Mouse (Mus musculus) kidney, adult 9 months (tissue): ENCODE results near the gene Bcorl1.

ENCODE experiments used
- DNase-seq: peaks from one replicate; pipeline ENCODE4 v3.0.0; 2022

Bcorl1 gene

DNA sequence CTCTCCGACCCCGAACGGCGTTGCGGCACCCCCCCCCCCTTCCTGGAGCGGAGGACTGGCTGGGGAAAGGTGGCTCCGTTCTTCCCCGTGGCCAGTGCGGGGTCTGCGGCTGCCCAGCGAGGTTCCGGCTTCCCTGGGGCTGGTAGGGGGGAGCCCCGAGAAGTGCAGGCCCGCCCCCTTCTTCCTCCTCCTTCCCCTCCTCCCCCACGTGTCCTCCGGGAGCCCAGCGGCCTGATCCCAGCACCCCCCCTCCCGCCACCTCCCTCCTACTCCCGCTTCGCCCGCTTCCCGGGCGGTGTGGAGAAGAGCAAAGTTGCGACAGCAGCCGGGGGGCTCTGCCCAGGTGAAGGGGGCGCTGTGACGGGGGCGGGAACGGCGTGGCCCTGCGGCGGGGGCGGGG lies at the start of gene Bcorl1:
Bcorl1 (plus strand) TSS at position 218 of the 400 bp plus-strand sequence.
- DNase-seq, result peak; percentile 48

DNA sequence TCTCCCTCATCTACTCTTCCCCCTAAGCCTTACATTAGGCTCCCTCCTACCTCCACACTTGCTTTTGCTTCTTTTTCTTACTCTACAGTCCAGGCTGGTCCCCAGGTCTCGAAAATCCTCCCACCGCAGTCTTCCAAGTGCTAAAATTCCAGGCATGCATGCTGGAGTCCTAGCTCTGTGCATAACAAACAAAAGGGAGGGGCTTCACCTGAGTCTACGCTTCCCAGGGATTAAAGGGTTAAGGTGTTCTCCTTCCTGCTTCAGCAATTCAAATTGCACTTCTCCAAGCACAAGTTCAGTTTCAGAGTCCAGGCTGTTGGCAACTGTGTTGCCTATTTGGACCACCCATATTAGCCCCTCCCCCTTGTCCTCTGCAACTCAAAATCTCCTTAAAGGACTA lies 49.7 kb upstream of the Bcorl1 start:
- peak; percentile 42 for DNase-seq

DNA sequence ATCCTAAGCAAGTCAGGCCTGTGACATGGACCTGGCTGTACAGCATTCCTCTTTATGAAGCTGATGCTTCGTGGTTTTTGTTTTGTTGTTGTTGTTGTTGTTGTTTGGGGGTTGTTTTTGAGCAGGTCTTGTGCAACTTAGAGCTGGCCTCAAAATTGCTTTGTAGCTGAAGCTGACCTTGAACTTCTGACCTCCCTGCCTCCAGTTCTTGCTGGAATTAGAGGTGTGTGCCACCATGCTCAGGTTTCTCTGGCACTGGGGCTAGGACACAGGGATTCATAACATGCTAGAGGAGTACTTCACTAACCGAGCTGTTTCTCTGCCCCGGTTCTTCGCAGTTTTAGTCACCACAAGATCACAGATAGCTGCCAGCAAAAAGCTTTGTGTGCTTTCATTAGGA lies 35.8 kb upstream of the Bcorl1 start:
- no peak for DNase-seq

DNA sequence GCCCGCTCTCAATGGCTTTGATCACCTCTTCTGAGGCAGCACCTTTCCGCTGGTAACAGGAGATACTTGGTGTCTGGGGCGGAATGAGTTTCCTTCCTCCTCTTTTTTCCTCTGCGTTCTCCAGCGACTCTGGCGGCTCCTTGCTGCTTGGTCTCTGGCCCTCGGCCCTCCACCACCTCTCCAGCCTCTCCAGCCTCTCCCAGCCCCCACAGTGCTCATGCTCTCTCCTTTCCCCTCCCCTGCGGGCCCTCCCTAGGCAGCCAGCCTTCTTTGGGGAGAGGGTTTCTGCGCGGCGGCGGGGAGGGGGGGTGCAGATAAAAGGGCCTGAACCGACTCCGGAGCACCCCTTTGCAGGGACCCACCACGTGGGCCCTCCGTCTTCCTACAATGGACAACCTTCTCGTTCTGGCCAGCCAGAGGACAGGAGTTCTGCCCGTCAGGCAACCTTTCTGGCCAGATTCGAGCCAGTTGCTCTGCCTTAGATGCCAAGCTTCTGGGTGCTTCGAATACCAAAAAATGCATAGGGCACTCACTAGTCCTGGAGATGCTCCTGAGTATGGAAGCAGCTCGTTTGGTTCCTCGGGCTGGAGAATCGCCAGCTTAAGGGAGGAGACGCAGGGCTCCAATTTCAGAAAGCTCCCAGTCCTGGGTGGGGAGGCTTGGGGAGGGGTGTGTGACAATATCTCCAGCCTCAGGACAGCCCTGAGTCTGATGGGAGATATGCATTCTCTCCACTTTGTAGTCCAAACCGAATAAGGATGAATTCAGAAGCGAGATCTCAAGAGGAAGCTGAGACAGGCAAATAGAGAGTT lies 30.2 kb upstream of the Bcorl1 start:
- no peak for DNase-seq

DNA sequence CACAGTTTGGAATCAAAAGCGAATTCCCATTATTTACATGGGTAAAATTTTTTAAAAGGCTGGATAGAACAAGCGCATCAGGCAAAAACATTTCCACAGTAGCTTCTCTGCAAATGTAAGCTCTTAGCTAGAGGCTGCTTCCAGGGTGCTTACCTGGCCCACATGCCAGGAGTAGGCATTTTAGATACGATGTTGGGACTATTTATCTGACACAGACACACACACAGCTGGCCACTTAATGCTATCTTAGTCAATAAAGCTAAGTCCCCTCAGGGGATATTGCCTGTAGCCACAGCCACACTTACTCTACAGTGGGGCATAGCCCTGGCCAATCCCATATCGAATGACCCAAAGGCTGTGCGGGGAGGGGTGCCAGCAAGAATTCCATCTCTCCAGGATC lies 29.4 kb upstream of the Bcorl1 start:
- DNase-seq, result no peak

DNA sequence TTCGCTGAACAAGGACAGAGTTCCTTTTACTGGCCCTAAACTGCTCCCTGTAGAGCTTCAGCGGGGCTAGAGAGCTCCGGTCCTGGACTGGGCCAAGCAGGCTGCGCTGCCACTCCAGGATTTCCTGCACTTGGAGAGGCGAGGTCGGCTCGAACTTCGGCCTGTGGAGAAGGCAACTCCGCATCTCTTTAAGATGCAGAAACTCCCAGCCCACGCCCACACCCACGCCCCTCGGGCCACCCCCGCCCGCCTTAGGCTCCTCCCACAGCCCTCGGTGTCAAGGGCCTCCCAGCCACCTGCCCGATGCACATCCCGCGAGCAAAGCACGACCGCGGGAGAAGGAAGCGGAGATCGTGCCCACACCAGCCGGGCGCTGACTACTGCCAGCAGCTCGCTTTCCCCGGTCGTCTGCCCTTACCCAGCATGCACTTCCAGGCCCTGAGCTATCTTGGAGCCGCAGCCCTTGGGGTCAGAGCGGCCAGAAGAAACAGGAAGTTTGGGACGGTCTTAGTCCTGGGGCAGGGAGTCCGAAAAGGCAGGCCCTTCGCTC lies 26.6 kb upstream of the Bcorl1 start:
- DNase-seq, result peak; percentile 89

DNA sequence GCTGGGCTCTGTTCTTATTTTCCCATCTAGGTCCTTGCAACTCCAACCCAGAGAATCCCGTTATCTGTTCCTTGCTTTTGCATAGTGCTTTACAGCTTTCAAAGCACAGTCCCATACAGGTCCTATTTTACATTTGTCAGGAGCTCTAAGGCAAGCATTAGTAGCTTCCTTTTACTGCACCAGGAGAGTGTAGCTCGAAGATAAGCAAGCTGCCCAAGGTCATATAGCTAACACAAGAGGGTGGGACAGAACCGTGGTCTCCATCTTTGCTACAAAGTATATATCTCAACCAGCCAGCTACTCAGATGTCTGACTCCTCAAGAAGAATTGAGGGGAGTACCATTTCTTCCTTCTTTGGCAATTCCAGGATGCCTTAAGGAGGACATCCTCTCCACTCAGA lies 23.7 kb upstream of the Bcorl1 start:
- no peak for DNase-seq

DNA sequence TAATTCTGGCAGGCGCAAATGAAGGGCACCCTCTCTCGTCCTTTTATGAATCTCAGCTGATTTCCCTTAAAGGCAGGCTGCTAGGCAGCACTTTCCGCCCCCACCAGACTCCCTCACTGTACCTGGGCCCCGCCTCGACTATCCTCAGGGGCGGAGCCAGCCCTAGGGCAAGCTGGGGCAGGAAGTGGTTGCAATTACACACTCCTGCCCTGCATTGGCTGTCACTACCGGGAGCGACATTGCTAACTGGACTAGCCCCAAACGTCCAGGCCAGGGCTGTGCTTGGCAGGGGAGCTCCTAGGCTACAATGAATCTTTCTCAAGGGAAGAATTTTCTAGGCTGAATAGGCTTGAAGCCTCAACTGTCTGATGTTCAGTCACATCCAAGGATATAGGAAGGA lies 23.0 kb upstream of the Bcorl1 start:
- DNase-seq, result peak; percentile 7

DNA sequence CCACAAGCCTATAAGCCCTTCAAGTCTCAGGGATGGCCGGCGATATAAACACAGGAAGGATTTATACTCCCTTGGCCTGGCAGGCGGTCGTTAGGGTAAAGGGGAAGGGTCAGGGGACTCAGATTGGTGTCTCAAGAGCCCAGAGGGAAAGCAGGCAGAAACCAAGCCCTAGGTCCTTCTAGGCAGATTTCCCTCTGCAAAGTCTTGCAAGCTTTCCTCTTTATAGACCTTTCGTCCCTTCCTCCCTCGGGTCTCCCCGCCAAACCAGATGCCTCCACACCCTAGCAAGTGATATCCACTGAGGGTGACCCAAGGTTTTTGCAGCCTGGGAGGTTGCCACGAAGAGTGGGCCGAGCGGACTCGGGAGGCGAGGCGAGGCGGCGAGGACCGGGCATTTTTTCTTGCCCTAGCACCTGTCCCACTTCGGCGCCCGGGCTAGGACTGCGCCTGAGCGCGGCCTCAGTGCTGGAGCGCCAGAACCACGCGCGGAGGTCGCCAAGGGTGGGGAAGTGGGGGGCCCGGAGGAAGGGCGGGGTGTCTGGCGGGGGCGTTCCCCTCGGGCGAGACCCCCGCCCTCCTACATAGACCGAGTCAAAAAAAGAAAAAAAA lies 613 bp upstream of the Bcorl1 start:
- peak; percentile 11 for DNase-seq

DNA sequence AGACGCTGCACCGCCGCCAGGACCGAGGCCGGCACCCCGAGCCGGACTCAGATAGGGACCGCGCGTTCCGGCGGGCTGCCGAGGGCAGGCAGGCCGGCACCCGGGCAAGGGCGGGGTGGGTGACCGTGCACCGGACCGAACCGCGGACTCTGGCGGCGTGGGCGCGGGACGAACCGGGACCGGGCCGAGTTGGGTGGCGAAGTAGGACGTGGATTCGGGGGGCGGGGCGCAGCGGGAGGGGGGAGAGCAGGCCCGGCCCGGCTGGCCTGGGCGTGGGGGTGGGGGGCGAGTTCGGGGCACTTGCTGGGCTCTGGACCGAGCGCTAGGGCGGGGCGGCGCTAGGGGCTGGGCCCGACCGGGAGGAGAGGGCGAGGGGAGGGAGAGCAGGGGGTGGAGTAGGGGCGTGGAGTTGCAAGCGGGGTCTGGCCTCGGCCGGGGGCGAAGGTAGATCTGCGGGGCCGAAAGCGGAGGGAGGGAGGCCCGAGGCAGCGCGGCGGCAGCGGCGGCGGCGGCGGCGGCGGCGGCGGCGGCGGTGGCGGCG lies 533 bp downstream of the Bcorl1 start:
- DNase-seq, result peak; percentile 67

DNA sequence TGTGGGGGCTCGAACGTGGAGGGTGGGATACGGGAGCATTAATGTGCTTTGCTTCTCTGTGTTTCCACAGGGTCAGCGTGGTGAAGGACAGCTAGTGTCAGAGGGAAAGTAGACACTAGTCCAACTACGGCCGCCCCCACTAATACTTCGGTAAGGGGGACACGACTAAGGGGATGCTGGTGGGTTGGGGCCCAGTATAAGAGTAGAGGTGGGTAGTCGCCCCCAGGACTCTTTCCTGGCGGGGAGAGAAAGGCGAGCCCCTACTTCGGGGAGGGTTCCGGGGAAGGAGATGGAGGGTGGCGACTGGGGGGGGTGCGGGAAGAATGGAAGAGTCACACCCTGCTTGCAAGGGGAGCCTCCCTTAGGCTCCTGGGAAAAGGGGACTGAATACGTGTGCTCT lies 1.6 kb downstream of the Bcorl1 start:
- peak; percentile 6 for DNase-seq

DNA sequence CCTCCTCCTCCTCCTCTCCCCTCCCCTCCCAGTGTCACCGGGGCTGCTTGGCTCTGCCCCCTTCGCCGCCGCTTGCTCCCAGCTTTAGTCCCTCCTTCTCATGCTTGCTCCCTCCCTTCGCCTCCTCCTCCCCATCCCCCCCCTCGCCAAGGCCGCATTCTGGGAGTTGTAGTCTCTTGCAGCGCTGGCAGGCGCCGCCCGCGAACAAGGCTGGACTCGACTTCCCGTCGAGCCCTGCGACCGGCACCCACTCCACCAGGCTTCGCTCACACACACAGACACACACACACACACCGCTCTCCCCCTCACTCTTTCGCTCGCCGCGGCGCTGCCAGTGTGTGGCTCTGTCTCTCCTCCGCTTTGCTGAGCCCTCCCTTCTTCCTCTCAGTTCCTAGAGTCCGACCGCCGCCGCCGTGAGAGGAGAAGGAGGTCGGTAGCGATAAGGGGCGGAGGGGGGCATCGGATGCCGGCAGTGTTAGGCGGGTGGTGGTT lies 2.3 kb downstream of the Bcorl1 start:
- DNase-seq, result peak; percentile 90

DNA sequence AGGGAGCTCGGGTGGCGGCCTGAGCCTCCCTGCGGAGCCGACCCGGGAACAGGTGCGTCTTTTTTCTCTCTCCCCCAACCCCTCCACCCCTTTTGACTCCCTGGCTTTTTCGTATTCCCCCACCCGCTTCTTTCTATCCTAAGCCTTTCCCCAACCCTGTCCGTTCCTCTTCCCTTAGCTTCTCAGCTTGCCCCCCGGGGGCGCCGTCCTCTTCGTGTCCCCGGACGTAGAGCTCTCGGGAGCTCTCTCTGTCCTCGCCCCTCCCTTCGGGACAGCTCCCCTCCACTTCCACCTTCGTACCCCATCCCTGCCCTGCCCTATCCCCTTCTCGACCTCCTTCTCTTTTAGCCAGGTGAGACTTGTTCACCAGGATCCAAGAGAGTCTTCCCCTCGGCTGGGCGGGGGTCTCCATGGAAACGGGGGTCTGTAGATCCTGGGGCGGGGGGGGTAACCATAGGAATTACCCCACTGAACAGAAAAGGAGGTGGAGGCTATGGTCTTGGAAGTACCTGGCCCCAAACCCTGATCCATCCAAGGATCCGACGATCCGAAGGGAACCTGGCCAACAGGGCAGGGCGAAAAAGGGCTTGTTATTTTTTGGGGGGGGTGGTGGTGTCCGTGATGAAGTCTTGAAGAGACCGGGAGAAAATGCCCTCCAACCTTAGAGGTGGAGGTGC lies 2.9 kb downstream of the Bcorl1 start:
- peak; percentile 5 for DNase-seq

DNA sequence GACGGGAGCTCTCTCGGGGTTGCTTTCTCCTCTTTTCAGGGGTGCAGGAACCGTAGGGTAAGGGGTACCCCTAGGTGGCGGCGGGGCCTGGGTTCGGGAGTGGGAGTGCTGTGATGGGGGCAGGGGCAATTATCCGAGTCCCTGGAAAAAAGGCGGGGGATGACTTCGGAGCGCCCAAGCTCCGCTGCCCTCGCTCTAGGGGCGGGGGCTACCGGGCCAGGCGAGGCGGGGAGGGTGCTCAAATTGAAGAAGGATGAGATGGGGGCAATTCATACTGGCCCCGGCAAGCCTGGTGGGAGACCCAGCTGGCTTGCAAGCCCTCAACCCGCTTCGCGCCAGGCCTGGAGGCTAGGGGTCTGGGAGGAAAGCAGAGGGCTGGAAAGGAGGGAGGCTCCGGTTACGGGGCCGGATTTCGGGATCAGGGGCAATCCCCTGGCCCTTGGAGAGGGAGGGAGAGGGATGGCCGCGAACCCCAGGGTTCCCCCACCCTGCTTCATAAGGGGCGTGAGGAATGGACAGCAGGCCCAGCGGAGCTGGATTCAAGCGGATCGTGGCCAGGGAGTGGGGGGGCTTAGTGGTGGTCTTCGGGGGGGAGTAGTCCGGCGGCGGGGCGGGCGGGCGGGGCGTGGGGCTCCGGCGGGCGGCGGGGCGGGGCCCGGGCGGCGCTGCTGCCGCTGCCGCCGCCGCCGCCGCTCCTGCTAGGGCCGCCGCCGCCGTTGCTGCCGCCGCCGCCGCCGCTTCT lies 3.7 kb downstream of the Bcorl1 start:
- DNase-seq, result peak; percentile 3

DNA sequence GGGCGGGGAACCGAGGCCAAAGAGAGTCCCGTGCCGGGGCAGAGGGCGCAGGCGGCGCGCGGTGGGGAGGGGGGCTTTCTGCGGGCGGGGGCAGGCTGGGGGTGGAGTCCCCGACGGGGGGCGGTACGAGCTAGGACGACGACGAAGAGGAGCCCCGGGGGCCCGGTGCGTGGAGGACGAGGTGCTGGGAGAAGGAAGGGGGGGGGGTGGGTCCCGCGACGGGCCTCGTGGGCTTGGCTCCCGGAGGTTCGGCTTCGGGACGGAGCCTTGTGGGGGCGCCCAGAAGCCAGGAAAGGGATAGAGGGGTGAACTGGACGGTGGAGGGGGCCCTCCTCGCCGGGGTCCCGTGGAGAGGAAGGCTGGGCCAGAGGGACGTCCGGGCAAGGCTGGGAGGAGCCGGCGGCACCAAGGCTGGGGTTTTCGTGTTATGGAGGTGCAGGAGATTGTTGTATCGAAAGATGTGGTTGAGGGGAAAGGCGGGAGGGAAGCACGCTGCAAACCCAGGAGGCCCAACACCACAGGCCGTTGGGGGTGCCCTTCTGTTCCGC lies 4.3 kb downstream of the Bcorl1 start:
- peak; percentile 8 for DNase-seq

DNA sequence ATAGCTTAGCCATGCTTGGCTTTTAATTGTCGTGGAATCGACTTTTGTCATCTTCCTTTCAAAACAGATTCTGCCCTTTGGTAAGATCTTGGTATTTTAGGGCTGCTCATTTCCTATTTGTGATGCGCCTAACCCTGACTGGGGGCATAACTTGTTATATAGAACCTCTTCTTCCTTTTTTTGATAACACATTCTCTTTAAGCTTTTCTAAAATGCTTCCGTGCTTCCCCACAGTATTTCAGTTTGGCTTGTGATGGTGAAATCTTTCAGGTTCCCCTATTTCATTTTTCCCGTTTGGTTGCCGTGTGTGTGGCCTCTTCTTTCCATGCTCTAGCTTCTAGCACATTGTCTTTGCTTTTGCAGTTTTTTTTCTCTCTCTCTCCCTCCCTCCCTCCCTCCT lies 14.2 kb downstream of the Bcorl1 start:
- DNase-seq, result no peak

DNA sequence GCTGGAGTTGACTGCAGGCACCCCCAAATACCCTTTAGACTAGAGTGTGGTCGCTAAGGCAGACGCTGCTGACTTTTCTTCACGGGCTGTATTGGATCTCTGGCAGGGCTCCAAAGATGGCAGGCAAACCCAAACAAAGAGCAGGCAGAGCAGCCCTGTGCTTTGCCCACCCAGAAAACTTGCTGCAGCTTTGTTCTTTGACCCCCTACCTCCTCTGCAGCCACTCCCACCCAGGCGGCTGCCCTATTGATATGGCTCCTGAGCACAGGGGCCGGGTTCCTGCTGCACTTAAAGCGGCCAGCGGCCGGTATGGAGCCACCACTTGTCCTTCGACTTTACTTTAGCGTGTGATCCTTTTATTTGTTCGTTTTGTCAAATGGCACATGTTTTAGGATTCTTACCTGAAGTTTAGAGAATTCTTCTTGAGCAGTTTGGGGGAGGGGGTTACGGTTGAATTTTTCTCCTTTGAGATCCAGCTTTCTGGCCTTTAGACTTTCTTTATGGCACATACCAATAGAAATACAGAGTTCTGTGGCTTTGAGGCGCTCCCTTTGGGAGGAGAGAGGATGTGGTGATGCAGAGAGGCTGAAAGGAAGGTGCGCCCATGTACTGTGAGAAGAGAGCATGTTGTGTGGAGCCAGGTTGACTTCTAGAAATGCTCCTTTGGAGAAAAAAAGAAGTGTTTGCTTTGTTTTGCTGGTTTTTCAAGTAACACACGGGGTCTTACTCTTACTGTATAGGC lies 24.8 kb downstream of the Bcorl1 start:
- DNase-seq, result no peak

DNA sequence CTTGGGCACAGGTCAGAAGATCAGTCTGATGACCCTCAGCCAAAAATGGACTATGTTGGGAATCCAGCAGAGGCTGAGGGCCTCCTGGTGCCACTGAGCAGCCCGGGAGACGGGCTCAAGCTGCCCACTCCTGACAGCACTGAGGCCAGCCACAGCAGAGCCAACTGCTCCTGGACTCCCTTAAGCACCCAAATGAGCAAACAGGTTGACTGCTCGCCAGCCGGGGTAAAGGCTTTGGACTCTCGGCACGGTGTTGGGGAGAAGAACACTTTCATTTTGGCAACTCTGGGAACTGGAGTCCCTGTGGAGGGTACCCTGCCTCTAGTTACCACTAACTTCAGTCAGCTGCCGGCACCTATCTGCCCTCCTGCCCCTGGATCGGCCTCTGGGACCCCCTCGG lies 26.7 kb downstream of the Bcorl1 start:
- no peak for DNase-seq

DNA sequence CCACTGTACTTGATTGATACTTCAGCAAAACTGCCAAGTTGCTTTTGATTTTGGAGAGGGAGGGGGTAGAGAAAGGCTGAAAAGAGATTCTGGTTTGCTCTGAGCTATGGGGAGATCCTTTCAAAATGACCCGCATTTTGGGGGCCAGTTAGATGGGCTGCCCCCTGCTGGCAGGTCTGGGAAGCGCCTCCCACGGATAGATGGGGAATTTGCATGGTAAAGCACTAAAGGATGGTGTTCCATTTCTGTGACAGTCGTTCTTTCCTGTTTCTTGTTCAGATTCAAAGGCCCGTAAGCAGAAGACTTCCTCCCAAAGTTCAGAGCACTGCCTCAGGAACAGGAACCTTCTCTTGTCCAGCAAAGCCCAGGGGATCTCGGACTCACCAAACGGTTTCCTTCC lies 42.5 kb downstream of the Bcorl1 start:
- peak; percentile 54 for DNase-seq

DNA sequence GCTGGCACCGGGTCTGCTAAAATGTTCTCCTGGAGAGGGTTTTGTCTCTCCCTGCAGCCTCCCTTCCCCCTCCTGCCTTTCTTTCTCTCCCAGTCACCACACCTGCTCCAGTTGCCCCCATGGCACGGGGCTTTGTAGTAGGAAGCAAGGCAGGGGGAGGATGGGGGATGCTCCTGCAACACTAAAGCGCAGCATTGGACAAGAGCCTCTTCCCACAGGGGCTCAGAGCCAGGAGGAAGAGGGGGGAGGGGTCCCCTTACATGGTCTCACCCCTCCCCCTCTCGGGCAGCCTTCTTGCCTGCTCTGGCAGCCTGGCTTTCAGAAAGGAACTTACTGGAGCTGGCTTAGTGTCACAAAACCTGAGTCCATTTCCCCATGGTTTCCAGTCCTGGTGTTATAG lies 44.8 kb downstream of the Bcorl1 start:
- DNase-seq, result no peak

DNA sequence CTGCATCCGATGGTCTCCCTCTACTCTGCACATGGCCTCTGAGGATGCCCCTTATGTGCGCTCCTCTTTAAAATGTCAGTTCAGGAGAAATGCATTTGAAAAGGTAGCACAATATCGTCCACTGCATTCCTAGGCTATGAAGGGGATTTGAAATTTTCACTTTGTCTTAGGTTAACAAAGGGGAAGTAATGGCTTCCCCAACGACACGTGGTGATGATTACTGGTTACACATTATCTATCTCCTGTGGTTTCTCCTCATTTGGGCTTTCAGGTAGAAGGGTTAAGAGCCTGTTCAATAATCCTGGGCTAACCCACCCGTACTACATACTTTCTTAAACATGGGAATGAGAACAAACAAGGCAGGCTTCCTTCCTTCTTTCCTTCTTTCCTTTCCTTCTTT lies 48.2 kb downstream of the Bcorl1 start:
- DNase-seq, result no peak

DNA sequence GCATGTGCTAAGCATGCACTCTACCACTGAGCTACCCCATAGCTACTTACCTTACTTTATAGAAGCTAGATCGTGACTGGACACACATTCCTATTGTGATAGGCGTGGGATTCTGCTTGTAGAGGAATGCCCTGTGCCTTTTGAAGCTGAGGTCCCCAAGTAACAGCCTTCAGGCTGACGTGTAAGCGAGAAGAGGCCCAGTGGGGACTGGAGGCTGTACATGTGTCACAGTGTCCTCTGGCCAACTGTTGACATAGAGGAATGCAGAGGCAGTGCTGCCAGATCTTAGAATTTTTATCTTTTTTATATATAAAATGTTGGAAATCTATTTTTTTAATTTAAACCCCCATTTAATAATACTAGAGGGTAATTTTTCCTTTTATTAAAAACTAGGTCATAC lies 58.8 kb downstream of the Bcorl1 start:
- no peak for DNase-seq
